Mouse (Mus musculus) macrophage (primary cell): ENCODE data around the gene Srrm3. TPM values are rescaled to one million over a fixed set of nuclear protein-coding genes. Genes with fewer than 3 reads are reported as not detected.

Experiments
- H3K27ac ChIP-seq: fragments of 350-480 bp; formaldehyde crosslinking; 2 replicates; pipeline ENCODE4 v1.9.0; 2021
- H3K36me3 ChIP-seq: fragments of 350-480 bp; formaldehyde crosslinking; 2 replicates; pipeline ENCODE4 v1.9.0; 2021; ENCODE audit errors: inconsistent target
- H3K4me3 ChIP-seq: fragments of 350-480 bp; formaldehyde crosslinking; 2 replicates; pipeline ENCODE4 v1.9.0; 2021; ENCODE audit errors: inconsistent target
- H3K79me2 ChIP-seq: fragments of 350-480 bp; formaldehyde crosslinking; 2 replicates; pipeline ENCODE4 v1.9.0; 2021; ENCODE audit errors: inconsistent target
- WGBS: methylation state at CpG from one replicate; pipeline ENCODE4 v1.1.7; 2026; ENCODE audit warnings: inconsistent platforms; ENCODE audit not compliant: missing documents; 5-methylcytosine and 5-hydroxymethylcytosine counted together
- polyA plus RNA-seq: library from polyadenylated mRNA; stranded (reverse); fragments of 250-400 nt; gene quantifications from 3 replicates; pipeline ENCODE4 v1.2.4, GENCODE M21; 2018; ENCODE audit warnings: inconsistent platforms
- total RNA-seq, 78 experiments: library from RNA; depleted of rRNA; stranded (reverse); fragments of 250-400 nt; gene quantifications; 1 replicate in 9 of 78; 2 replicates in 24 of 78; 3 replicates in 43 of 78; 4 replicates in 2 of 78; pipeline ENCODE4 v1.2.4; 2018; ENCODE audit warnings: inconsistent platforms in 56 of 78

Gene Srrm3
- not detected for total RNA-seq (2018; cell fraction: chromatin; rRNA removed)
- total RNA-seq (2018; cell fraction: cytosol; rRNA removed): not detected
- not detected for total RNA-seq (2018; cell fraction: nucleus; rRNA removed)
- not detected in 3 replicates for polyA plus RNA-seq

DNA sequence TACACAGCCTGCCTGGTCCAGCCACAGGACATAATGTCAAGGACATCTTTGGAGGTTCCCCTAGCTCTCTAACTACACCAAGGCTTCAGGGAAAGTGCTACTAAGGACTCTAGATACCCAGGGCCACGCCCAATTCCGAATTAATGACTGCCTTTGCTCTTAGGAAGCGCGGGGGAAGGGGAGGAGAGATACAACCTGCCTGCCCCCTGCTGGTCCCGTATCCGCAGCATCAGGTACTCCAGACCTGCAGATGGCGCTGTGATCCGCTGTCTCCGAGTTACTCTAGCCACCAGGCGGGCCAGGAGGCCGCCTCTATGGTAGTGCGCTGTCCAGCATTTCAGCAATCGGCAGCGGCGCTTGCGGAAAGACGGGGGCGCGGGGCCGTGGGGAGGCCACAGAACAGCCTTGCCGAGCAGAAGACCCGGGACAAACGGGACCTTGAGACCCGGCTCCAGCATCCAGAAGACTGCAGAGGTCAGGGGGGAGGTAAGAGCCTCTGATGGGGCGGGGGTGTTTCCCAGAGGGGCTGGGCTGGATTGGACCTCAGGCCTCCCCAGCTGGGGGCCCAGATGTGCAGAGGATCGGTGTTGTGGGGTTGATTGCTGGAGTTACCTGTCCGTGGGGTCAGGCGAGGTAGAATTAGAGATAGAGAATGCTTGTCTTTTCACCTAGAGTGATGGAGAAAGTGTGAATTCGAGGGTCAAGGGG is at the start of gene Srrm3:
TSS of gene Srrm3 (plus strand) at position 336 of the 708 bp plus-strand sequence.
- Histone ChIP-seq H3K4me3 (no peak within 1 kb of the TSS), H3K36me3 (no peaks in the 10 kb centered on the region), H3K27ac (no peak within 1 kb of the TSS), H3K79me2 (no peaks in the 10 kb centered on the region)
- 8% methylated on average over 29 of the region's 29 CpGs for WGBS

DNA sequence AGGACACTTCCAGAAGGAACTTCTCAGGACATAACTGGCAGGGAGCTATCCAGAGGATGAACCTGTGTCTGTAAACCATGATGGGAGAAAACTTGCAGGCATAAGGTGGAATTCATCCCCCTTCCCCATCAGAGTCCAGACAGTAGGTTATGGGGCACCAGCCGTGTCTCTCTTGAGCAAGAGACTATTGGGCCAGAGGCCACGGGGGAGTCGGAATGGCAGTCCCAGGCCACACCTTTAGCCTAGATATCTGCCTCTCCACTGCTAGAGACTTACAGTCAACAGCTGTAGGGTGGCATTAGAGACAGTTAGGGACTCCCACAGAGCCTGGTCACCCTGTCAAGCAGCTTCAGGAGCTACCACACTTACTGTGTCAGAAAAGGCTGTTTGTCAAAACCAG is 44.8 kb upstream of the Srrm3 start:
- WGBS: 93% methylated on average over 3 of the region's 3 CpGs
- H3K27ac ChIP-seq: no peak overlapping the region
- no peaks in the 10 kb centered on the region for H3K36me3 ChIP-seq
- no peaks in the 10 kb centered on the region for H3K79me2 ChIP-seq
- H3K4me3 ChIP-seq: no peak overlapping the region

DNA sequence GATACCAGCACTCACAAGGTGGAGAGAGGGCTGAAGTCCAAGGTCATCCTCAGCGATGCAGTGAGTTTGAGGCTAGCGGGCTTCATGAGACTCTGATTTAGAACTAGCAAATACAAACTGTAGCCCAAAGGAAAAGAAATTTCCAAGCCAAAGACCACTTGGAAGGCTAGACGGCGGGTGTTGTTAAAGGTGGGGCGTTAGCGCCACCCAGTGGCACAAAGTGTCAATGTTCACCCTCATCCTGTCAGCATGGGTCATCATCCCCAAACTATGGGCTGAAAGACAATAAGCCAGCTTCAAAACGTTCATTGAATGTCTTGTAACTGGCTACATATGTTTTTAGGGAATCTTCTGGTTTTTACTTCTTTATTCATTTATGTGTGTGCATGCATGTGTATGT is 43.2 kb upstream of the Srrm3 start:
- no peak overlapping the region for H3K4me3 ChIP-seq
- H3K27ac ChIP-seq: no peak overlapping the region
- H3K36me3 ChIP-seq: no peaks in the 10 kb centered on the region
- WGBS: 8% methylated on average over 7 of the region's 7 CpGs
- no peaks in the 10 kb centered on the region for H3K79me2 ChIP-seq

DNA sequence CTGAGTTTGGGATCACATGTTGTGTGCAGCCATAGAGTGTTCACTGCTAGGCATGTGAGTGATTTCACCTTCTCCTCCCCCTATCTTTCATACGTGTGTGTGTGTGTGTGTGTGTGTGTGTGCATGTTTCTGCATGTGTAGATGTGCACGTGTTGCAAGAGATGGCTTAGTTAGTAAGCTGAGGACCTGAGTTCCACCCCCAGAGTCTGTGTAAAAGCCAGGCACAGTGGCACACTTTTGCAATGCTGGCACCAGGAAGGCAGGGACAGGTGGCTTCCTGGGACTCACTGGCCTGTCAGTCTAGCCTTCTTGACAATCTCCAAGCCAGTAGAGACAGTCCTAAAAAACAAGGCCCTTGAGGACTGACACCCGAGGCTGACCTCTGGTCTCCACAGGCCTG is 41.7 kb upstream of the Srrm3 start:
- no peaks in the 10 kb centered on the region for H3K79me2 ChIP-seq
- 79% methylated on average over 2 of the region's 3 CpGs for WGBS
- no peaks in the 10 kb centered on the region for H3K36me3 ChIP-seq
- no peak overlapping the region for H3K4me3 ChIP-seq
- H3K27ac ChIP-seq: no peak overlapping the region

DNA sequence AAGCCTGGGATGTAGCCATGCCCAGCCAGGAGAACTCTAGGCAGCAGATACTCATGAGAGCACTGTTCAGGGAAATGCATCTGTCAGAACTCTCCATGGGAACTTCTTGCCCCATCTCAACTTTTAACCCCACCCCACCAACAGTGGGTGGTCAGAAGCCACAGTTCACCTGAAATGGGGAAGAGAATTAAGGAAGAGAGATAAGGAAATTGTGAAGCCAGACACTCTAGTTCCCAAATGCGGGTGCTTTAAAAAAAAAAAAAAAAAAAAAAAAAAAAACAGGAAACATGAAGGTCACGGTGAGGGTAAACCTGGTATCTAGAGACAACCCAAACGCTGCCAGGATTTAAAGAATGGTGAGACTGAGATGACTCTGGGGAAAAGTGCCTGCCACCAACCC is 34.2 kb upstream of the Srrm3 start:
- H3K4me3 ChIP-seq: no peak overlapping the region

DNA sequence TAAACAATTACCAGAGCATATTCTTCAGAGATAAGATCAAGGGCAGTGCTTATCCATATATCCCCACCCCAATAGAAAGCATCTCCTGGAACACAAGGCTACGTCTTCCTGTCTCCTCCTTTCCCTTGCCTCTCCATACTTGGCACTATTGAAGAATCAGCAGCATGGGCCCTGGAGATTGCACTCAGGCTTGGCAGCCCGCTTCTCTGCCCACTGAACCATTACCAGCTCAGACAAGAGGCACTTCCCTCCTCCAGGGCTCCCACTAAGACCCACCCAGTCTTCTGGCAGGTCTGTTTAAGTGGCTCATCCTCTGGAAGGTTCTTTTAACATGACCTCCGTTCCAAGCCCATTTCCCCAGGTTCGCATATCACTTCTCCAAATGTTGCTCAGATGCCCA is 30.1 kb upstream of the Srrm3 start:
- peaks cover 29% of the 10 kb centered on the region for H3K79me2 ChIP-seq
- 92% methylated on average over 4 of the region's 4 CpGs for WGBS
- no peaks in the 10 kb centered on the region for H3K36me3 ChIP-seq

More for the DNA sequence above, 34.2 kb upstream of the Srrm3 start:
- Histone ChIP-seq H3K79me2 (no peaks in the 10 kb centered on the region), H3K36me3 (no peaks in the 10 kb centered on the region), H3K27ac (no peak overlapping the region)
- 5% methylated on average over 2 of the region's 3 CpGs for WGBS

DNA sequence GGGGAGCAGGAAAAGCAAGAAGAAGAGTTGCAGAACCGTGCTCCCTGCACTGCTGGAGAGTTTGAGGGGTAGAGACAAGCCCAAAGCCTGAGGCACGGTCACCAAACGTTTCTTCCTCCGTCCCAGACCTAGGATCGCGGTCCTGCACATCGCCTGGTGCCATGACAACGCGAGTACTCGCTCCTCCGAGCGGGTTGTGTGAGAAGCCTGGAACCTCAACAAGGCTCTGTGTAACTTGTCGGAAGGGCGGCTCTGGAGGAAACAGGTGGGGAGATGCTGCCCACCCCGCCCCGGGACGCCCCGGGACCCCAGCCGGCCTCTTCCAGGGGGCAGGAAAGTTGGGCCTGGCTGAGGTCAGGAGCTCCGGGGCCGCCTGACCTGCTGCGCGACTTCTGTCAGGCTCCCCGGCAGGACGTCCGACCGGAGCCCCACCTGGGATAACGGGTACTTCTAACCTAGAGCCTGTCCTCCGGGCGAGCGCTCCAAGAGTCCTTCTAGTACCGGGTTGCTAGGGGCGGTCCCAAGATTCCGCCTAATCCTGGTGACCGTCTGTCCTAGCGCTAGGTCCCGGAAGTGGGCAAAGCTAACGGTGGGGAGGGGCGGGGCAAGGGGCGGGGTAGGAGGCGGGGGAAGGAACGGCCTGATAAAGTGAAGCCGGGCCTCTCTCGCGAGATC is 28.8 kb upstream of the Srrm3 start, which contains the start of gene Styxl1:
TSS of gene Styxl1 (minus strand) at position 590 of the 675 bp plus-strand sequence.
- Histone ChIP-seq H3K36me3 (peaks cover 2% of the 10 kb centered on the region; the same call in 1 of the 2 replicates), H3K79me2 (peaks cover 43% of the 10 kb centered on the region), H3K4me3 (peak within 1 kb of the TSS; percentile 94), H3K27ac (peak within 1 kb of the TSS; percentile 70)
- under 1% methylated on average over 45 of the region's 45 CpGs for WGBS

More for the DNA sequence above, 30.1 kb upstream of the Srrm3 start:
- Histone ChIP-seq H3K4me3 (no peak overlapping the region), H3K27ac (no peak overlapping the region)

DNA sequence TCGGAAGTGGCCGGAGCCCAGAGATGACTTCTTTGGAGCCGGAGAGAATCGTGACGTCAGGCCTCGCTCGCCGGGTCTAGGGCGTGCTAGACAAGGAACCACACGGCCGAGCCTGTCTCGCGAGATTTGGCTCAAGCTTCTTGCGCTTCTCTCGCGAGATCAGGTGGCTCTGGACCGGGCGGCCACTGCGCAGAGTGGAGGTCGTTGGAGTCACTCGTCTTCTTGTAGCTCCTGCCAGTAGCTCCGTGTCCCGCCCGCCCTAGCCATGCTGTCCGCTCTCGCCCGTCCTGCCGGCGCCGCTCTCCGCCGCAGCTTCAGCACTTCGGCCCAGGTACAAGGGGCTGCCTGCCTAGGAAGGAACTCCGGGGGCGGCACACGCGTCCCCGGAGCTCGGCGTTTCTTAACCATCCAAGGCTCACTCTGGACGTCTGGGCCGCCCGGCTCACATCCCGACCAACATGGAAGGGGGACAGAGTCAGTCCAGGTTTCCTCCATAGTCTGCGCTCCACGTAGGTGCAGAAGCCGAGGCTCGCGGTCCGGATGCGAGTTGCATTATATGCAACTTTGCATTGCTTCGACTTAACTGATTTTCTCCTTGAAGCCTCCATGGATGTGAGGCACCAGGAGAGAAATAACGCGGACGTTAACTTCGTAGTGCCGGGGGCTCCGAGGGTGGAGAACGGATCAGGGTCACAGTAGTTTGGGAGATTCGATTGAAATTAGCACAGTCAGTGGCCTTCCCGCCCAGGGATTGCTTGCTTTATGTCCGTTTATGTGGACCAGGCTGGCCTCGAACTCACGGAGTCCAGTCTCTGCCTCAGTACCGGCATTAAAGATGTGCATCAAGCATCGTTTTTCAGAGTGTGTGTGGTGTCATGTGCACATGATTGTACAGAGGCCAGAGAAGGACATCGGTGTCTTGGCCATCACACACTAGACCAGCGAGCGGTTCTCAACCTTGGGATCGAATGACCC is 27.9 kb upstream of the Srrm3 start, which contains the start of gene Mdh2:
TSS of gene Mdh2 (plus strand) at position 10 of the 975 bp plus-strand sequence.
- Histone ChIP-seq H3K27ac (peak within 1 kb of the TSS; percentile 70), H3K4me3 (peak within 1 kb of the TSS; percentile 94), H3K36me3 (peaks cover 11% of the 10 kb centered on the region), H3K79me2 (peaks cover 51% of the 10 kb centered on the region)
- WGBS: 2% methylated on average over 68 of the region's 70 CpGs

DNA sequence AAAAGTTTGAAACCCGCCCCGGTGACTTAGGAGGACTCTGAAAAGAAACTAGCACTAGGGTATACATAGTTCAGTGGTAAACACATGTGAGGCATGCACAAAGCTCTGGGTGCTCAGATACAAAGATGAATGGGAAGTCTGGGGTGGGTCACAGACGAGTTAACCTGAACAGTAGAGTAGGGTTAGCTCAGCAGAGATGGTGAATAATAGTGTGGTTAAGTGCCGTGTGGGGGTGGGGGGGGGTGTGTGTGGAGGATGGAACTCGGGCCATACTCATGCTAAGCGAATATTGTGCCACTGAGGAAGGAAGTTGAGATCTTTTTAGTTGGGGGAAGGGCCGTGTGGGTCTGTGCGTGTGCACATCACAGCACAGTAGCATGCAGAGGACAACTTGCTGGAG is 26.4 kb upstream of the Srrm3 start:
- Histone ChIP-seq H3K79me2 (peaks cover 51% of the 10 kb centered on the region), H3K27ac (no peak overlapping the region), H3K4me3 (no peak overlapping the region), H3K36me3 (peaks cover 26% of the 10 kb centered on the region)
- WGBS: 23% methylated on average over 8 of the region's 8 CpGs

DNA sequence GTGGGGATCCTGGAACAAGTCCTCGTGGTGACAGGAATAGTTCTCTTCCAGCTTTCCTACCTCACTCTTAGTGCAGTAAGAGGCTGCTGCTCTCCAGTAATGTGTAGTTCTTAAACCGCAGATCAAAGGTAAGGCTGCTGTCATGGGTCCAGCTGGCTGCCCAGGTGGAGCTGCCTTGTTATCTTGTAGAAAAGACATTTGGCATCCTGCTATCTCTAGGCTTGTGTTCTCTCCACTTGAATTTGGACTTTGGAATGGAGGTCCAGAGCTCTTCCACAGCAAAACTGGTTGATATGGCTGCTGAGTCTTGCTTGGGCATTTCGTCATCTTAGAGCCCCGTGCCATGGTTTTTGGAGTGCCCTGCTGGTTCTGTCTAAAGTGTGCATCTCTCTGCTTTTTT is 23.8 kb upstream of the Srrm3 start:
- no peak overlapping the region for H3K27ac ChIP-seq
- peaks cover 52% of the 10 kb centered on the region for H3K36me3 ChIP-seq
- 96% methylated on average over 4 of the region's 4 CpGs for WGBS

DNA sequence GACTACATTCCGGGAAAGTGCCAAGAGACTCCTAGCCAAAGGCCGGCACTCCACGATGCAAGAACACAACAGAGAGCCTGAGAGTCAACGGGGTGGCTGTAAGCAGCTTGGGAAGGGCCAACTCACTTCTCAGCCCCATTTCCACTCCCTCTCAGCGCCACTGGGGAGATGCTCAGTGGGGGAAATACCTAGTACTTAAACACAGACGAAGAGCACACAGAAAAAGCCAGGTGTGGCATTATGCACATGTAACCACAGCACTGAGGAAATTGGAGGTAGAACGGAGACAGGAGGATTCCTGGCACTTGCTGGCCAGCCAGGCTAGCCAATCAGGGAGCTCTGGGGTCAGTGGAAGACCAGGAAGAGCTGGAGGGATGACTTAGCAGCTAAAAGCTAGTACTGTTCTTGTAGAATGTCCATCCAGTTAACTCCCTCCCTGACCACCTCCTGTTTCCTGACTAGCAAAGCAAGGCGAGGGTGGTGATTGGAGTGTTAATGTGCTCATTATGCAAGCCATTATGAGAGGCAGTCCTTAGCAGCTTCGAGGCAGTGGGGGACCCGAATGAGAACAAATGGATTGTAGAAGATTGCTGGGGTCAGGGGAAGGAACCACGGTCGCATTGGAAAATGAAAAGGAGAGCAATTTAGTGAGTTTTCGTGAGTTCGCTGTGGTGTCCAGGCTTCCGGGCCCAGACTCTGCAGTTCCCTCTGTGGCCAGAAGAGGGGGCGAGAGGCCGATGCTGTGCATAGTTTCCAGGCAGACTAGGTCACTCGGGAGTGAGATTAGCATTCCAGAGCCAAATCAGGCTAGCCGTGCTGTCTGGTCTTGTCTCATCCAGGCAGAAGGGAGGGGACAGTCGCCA is 12.5 kb upstream of the Srrm3 start:
- Histone ChIP-seq H3K27ac (no peak overlapping the region), H3K4me3 (no peak overlapping the region), H3K79me2 (no peaks in the 10 kb centered on the region), H3K36me3 (peaks cover 24% of the 10 kb centered on the region)
- 29% methylated on average over 20 of the region's 20 CpGs for WGBS

More for the DNA sequence above, 23.8 kb upstream of the Srrm3 start:
- Histone ChIP-seq H3K79me2 (peaks cover 51% of the 10 kb centered on the region), H3K4me3 (no peak overlapping the region)

DNA sequence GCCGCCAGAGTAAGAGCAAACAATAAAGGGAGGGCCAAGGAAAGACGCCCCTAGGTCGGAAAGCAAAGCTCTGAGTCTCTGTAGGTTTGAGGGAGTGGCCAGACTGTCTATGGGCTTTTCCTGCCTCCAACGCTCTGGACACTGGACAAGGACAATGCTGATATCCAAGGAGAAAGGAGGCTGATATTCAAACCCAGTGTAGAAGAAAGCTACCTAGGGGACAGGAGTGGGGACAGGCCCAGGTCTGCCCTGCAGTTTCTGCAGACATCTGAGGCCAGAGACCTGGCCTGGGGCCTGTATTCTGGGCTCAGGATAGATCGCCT is 11.9 kb upstream of the Srrm3 start:
- no peak overlapping the region for H3K4me3 ChIP-seq

DNA sequence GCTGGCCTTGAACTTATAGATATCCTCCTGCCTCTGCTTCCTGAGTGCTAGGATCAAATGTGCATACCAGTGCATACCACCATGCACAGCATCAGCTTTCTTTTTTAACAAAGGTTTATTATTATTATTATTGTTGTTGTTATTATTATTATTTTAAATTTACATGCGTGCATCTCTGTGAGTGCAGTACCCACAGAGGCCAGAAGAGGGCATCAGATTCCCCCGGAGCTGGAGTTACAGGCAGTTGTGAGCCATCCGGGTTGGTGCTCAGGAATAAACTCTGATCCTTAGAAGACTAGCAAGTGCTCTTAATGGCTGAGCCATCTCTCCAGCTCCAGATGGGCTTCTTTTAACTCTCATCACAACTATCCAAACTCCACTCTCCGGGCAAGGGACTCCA is 6.9 kb upstream of the Srrm3 start:
- Histone ChIP-seq H3K36me3 (no peaks in the 10 kb centered on the region), H3K4me3 (no peak overlapping the region), H3K27ac (no peak overlapping the region), H3K79me2 (no peaks in the 10 kb centered on the region)
- 39% methylated on average over 4 of the region's 4 CpGs for WGBS

More for the DNA sequence above, 11.9 kb upstream of the Srrm3 start:
- Histone ChIP-seq H3K27ac (no peak overlapping the region), H3K36me3 (peaks cover 18% of the 10 kb centered on the region), H3K79me2 (no peaks in the 10 kb centered on the region)
- 27% methylated on average over 5 of the region's 5 CpGs for WGBS
